In genomic region chr19:55838389-55839035, GRCm38 (mm10) we compare ENCODE assay signal across 8 mouse cellular contexts.
A peak's percentile ranks its signal among the peaks of the same experiment; 100 is the strongest.
DNase-seq lines count a peak whose midpoint lies in the region; ATAC-seq and TF ChIP-seq lines count a peak whose summit lies in the region.

No protein-coding gene starts in this region.

- peaks cover 34% of the 10 kb centered on the region for H3K4me1 ChIP-seq in forebrain, embryonic 11.5 days (replicated peaks; ENCODE audit: control insufficient read depth, insufficient read depth, low read length)
- peaks cover 58% of the 10 kb centered on the region for H3K4me1 ChIP-seq in neural tube, embryonic 13.5 days (replicated peaks)

- WGBS in forebrain, embryonic 11.5 days = 10% methylated on average over 5 of the region's 5 CpGs
- 14% methylated on average over 5 of the region's 5 CpGs for WGBS in neural tube, embryonic 13.5 days

- intact Hi-C loops in left cerebral cortex, postnatal 36 days (cut with DNase I) = no loop called here

- no peaks in the 10 kb centered on the region; the same call in 1 of the 2 replicates for H3K9me3 ChIP-seq in forebrain, embryonic 11.5 days (ENCODE audit: control insufficient read depth, low read length)
- H3K9me3 ChIP-seq in neural tube, embryonic 13.5 days = no peaks in the 10 kb centered on the region

- H3K27me3 ChIP-seq in forebrain, embryonic 11.5 days (ENCODE audit: control insufficient read depth, insufficient read depth, low read length) = no peaks in the 10 kb centered on the region
- no peaks in the 10 kb centered on the region for H3K27me3 ChIP-seq in neural tube, embryonic 13.5 days

- H3K36me3 ChIP-seq in forebrain, embryonic 11.5 days (ENCODE audit: control insufficient read depth, insufficient read depth, low read length) = no peaks in the 10 kb centered on the region
- no peaks in the 10 kb centered on the region for H3K36me3 ChIP-seq in neural tube, embryonic 13.5 days

- ATAC-seq in forebrain, embryonic 11.5 days (replicated peaks; ENCODE audit: low FRiP score) = no peak
- ATAC-seq in neural tube, embryonic 13.5 days (ENCODE audit: low read depth) = no peak

- DNase-seq in layer of hippocampus, adult 2 months (ENCODE audit: low spot score in 2 of 2) = no peak
- DNase-seq in layer of hippocampus, postnatal 36 days = no peak
- DNase-seq in forebrain, embryonic 11.5 days (ENCODE audit: low spot score) = no peak
- DNase-seq in kidney, postnatal 10 days = peak; percentile 32
- no peak for DNase-seq in thymus, postnatal 25 days
- DNase-seq in cerebellum, adult 8-10 months = no peak
- DNase-seq in left cerebral cortex, postnatal 36 days (ENCODE audit: low spot score in 2 of 2) = no peak

- H3K9ac ChIP-seq in forebrain, embryonic 11.5 days (ENCODE audit: low read length) = no peak overlapping the region
- no peak overlapping the region for H3K9ac ChIP-seq in neural tube, embryonic 13.5 days

- H3K4me3 ChIP-seq in layer of hippocampus, adult 2 months = no peak overlapping the region; the same call in 1 of the 2 replicates
- no peak overlapping the region for H3K4me3 ChIP-seq in forebrain, embryonic 11.5 days (ENCODE audit: low read depth, low read length)
- H3K4me3 ChIP-seq in neural tube, embryonic 13.5 days = no peak overlapping the region

- H3K4me2 ChIP-seq in forebrain, embryonic 11.5 days (ENCODE audit: low read depth, low read length, severe bottlenecking) = peak overlapping the region; percentile 43; the same call in 1 of the 2 replicates
- H3K4me2 ChIP-seq in neural tube, embryonic 13.5 days = peak overlapping the region; percentile 30

- TF ChIP-seq CTCF in layer of hippocampus, adult 2 months (conservative IDR thresholded peaks at IDR 0.05) = no peak

- peak overlapping the region; percentile 79 for H3K27ac ChIP-seq in layer of hippocampus, adult 2 months
- H3K27ac ChIP-seq in forebrain, embryonic 11.5 days (ENCODE audit: low read depth, low read length) = peak overlapping the region; percentile 75
- peak overlapping the region; percentile 49 for H3K27ac ChIP-seq in neural tube, embryonic 13.5 days (replicated peaks)
